Mouse (Mus musculus) activated CD4-positive, CD25-positive, alpha-beta regulatory T cell, adult 9 weeks (primary cell): ENCODE results near the gene Tecrl. TPM values are rescaled to one million over a fixed set of nuclear protein-coding genes. Genes with fewer than 3 reads are reported as not detected.

Experiments used
- polyA plus RNA-seq: library from polyadenylated mRNA; unstranded; fragments of 100-300 nt; shearing (Covaris generic); gene quantifications from one replicate; pipeline ENCODE4 v1.2.1, GENCODE M21; 2017

Gene Tecrl
- polyA plus RNA-seq, result not detected

DNA sequence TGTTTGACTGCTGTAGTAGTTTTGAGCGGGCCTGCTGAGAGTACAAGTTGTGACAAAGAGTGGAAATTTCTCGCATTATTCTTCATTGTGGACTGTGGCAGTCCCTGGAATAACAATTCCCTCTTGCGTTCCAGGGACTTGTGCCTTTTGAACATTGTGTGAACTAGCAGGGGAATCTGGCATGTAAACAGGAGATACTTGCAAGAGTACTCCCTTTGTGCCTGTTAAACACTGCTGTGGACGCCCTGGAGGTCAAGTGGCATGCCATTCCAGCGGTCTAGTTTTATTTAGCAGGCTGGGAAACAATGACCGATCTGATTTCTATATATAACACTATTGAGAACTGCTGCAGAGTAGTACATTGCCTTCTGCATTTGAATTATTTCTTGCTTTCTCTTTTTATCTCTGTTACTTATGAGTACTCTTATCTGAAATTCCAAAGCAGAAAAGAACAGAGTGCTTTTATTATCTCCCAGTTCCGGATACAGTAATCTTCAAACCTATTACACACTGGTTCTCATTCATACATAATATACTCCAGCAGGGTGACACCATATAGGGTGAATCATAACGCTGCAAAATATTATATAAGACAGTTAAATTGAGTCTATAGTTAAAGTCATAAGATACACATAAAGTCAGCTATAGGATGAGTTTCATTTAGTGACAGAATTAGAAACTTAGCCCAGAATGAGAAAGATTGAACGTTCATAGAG lies at the start of gene Tecrl:
Tecrl (minus strand) TSS at position 350 of the 716 bp plus-strand sequence.

